Mouse (Mus musculus) kidney, adult 18-20 months (tissue): ENCODE data around the gene Sele.
A peak's percentile ranks its signal among the peaks of the same experiment; 100 is the strongest.

Experiments
- DNase-seq: peaks from one replicate; pipeline ENCODE4 v3.0.0; 2021

The Sele gene

GRCm38 (mm10) chr1:164073091-164073490, 25.1 kb downstream of the Sele start:
- DNase-seq, result no peak

DNA sequence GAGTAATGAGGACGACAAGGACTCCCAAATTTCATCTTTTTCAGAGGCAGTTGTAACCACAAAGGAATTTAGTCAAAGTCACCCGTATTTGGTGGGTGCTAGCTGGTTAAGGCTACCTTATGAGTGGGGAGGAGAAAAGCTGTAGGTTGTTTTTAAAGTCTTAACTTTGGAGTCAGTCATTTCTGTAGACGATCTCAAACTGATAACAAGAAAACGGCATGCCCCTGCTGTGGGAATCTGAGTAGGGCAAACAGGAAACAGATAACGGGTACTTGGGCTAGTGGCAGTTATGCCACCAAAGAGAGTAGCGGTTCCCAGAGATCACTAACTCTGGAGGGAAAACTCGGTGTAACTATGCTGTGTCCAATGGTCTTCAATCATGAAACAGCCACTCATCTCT, 25.8 kb downstream of the Sele start:
- DNase-seq, result no peak

- DNase-seq, result no peak
Observed at GRCm38 (mm10) chr1:164074606-164075140, 26.6 kb downstream of the Sele start.

DNA sequence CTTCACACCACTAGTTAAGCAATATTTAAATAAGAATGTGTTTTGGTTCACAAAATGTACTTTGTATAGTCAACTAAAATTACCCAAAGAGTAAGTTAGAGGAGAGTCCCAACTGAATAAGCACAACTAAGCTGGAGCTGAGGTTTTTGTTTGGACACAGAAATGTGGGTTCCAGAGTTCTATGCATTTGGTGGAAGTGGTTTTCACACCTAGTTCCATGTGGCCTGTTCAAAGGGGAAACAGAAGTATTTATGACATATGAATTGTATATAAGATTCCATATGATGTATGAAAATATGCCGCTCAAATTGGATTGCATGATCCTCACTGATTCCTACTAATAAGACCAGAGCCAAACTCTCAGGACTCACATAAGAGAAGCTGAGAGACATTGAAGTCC, 27.4 kb downstream of the Sele start:
- DNase-seq, result no peak

DNA sequence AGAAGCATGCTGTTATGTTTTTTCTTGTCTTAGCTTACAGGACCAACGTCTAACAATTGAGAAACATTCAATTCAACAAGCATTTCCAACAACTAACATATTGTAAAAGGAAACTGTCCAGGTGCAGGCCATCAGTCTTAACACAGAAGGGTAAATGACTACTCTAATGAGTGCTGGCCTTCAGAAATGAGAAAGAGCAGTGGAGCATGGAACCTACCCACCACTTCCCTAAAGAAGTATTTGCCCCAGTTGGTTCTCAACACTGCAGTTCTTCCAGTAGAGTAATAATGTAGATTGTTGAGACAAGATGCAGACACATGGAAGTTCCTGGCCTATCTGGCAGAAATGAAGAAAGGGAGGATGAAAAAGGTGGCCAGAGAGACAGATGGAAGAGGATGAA, 28.4 kb downstream of the Sele start:
- DNase-seq, result no peak

DNA sequence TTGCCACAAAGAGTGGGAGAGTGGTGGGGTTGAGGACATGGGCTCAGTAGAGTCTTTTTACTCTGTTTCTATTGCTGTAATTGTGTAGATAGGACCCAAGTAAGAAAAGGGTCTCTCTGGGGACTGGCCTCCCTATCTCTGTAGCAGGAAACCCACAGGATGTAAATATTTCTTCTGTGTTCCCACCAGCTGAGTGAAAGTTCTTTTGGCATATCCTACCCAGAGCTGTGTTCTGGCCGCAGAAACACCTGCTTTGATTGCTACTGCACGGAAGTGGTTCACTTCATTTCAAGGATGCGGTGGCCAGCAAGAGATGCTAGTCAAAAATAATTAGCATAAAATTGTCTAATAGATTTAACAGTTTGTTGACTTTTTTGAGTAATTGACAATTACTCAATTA, 29.0 kb downstream of the Sele start:
- no peak for DNase-seq

DNA sequence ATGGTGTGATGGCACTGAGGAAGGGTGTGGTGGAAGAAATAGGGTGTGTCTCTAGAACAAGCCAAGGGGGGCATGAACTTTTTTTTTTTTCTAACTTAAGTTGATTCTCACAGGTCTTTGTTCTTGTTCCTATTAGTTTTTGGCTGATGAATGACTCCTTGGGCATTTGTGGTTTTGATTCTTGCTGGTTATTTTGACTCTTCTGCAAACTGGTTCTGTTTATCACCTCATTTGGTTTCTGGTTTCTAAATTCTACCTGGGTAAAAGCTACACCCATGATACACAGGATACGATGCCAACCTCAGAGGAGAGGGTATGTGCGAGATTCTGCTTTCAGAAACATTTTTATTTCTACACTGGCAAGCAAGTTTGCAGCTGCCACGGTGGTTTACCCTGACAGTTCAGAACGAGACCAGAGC, 30.3 kb downstream of the Sele start:
- DNase-seq, result no peak

DNA sequence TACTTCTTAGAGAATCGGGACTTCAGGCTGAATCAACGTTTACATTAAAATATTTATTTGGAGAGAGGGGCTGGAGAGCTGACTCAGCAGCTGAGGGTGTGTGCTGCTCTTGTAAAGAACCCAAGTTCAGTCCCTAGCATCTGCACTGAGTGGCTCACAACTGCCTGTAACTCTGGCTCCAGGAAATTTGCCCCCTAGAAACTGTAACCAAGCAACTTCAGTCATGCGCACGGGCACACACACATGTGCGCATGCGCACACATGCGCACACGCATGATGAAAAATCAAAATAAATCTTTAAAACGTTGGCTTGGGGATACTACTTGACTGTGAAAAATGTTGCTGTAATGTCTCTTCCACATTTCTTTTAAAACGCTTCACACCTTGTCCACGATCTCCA, 31.1 kb downstream of the Sele start:
- no peak for DNase-seq

DNA sequence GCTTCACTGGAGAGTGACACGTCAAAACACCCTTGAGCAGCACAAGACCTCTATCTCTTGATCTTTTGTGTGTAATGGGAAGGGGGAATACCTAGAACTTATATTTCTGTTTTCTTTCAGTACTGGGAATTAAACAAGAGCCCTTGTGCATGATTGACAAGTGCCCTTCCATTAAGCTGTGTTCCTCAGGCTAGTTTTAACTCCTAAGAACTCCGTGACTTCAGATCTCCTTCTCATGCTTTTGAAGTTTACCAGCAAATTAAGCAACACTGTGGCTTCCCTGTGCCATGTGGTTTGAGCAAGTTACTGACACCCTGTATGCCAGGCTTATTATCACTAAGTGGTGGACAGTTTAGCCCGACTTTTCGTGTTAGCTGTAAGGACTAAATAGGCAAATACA, 35.0 kb downstream of the Sele start:
- DNase-seq, result no peak

DNA sequence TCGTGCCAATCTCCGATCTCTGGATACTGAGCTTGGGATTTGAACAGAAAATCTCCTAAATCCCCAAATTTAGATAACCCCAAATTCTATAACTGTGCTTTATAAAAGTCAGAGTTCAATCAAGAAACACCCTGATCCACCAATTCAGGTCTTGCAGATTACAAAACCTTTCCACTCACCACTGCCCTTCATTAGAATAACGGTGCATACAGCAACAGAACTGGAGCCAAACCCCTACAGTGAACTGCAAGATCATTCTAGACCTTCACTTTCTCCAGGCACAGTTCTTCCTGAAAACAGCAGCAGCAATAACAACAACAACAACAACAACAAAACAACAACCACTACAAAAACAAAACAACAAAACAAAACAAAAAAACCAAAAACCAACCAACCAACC, 38.8 kb downstream of the Sele start:
- no peak for DNase-seq

DNA sequence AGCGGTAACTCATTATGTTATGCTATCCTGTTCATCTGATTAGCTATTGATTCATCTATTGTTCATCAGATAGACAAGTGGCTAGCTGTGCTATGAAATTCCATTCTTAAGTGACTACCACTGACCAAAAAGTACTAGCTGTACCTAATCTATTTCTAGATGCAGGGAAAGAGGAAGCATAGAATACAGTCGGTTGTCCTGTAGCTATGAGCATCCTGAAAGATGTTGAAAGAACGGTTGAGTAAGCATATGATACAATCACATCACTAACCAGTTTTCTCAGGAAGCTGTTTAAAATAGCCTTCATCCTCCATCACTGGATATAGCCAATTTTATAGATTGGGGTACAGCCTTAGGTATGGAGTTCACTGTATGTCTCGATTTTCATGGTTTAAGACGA, 39.8 kb downstream of the Sele start:
- DNase-seq, result no peak

DNA sequence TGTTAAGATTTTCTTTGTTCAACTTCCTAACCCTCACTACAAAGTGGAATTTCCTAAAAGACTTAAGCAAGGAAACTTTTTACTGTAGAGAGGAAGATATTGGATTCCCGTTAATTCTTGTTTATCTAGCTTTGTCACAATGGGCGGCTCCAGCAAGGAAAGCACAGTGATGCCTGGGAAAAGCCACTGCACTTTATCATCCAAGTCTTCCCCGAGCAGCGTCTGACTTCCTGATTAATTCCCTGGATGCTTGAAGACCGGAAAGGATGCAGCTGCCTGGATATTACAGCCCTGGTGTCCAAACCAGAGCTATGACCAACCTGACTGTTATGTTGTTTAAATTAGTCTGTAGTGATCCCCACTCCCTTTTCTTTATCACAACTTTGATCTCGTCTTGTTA, 48.7 kb downstream of the Sele start:
- peak; percentile 9 for DNase-seq

- no peak for DNase-seq
Observed at GRCm38 (mm10) chr1:164097911-164098310, 49.9 kb downstream of the Sele start.

- DNase-seq, result no peak
Observed at GRCm38 (mm10) chr1:164098372-164098771, 50.3 kb downstream of the Sele start.
